Mouse (Mus musculus) lung, postnatal 4 days (tissue): Measurements from ENCODE around the gene Sorcs1.

ENCODE experiments used
- DNase-seq, 2 experiments: peaks; one replicate each; pipeline ENCODE4 v3.0.0; 2021

The Sorcs1 gene

GRCm38 (mm10) chr19:50214466-50215228 lies 463.8 kb downstream of the Sorcs1 start:
- no peak for DNase-seq

GRCm38 (mm10) chr19:50210456-50210855 lies 468.0 kb downstream of the Sorcs1 start:
- no peak for DNase-seq

- no peak for DNase-seq
Measured at GRCm38 (mm10) chr19:50204341-50204740, 474.1 kb downstream of the Sorcs1 start.

- no peak for DNase-seq
Measured at GRCm38 (mm10) chr19:50196592-50196991, 481.9 kb downstream of the Sorcs1 start.

- no peak for DNase-seq
Measured at GRCm38 (mm10) chr19:50185769-50186715, 492.4 kb downstream of the Sorcs1 start.

- DNase-seq = peak in 1 of 2 experiments; percentile 21
Measured at GRCm38 (mm10) chr19:50184901-50185623, 493.4 kb downstream of the Sorcs1 start.

- no peak for DNase-seq
Measured at GRCm38 (mm10) chr19:50178851-50179250, 499.6 kb downstream of the Sorcs1 start.

GRCm38 (mm10) chr19:50178151-50178550 lies 500.3 kb downstream of the Sorcs1 start:
- no peak for DNase-seq

GRCm38 (mm10) chr19:50171849-50172248 lies 506.6 kb downstream of the Sorcs1 start:
- no peak for DNase-seq

GRCm38 (mm10) chr19:50151111-50151510 lies 527.3 kb downstream of the Sorcs1 start:
- DNase-seq = no peak

GRCm38 (mm10) chr19:50145919-50146318 lies 532.5 kb downstream of the Sorcs1 start:
- DNase-seq = no peak

- DNase-seq = peak; percentile 13 to 25
Measured at GRCm38 (mm10) chr19:50141853-50142252, 536.6 kb downstream of the Sorcs1 start.

- DNase-seq = no peak
Measured at GRCm38 (mm10) chr19:50134656-50135055, 543.8 kb downstream of the Sorcs1 start.

- DNase-seq = no peak
Measured at GRCm38 (mm10) chr19:50105842-50106585, 572.4 kb downstream of the Sorcs1 start.
